Mouse (Mus musculus) limb, embryonic 14.5 days (tissue): Measurements from ENCODE around the gene Cep170. TPM values are rescaled to one million over a fixed set of nuclear protein-coding genes. Genes with fewer than 3 reads are reported as not detected.
A peak's percentile ranks its signal among the peaks of the same experiment; 100 is the strongest.

Source experiments
- ATAC-seq: fragments of 200-750 bp; cut with Nextera tagmentation; 2 replicates; pipeline ENCODE4 v1.8.0; 2017; ENCODE audit warnings: low read depth, moderate number of reproducible peaks, moderate TSS enrichment; ENCODE audit not compliant: low FRiP score
- DNase-seq: peaks from one replicate; pipeline ENCODE4 v3.0.0-alpha.2; 2015; ENCODE audit warnings: low spot score
- H3K27ac ChIP-seq: fragments of 300-500 bp; sonication (generic); replicated peaks from 2 replicates; pipeline ENCODE4 v1.5.1; 2014; ENCODE audit warnings: low read depth, mild to moderate bottlenecking, low read length, moderate library complexity, mixed read lengths
- H3K27me3 ChIP-seq: fragments of 300-500 bp; sonication (generic); 2 replicates; pipeline ENCODE4 v1.6.1; 2014; ENCODE audit warnings: low read length, mixed read lengths; ENCODE audit not compliant: control insufficient read depth, insufficient read depth
- H3K36me3 ChIP-seq: fragments of 300-500 bp; sonication (generic); 2 replicates; pipeline ENCODE4 v1.6.1; 2014; ENCODE audit warnings: mild to moderate bottlenecking, low read length, moderate library complexity, mixed read lengths; ENCODE audit not compliant: control insufficient read depth, insufficient read depth
- H3K4me1 ChIP-seq: fragments of 300-500 bp; sonication (generic); 2 replicates; pipeline ENCODE4 v1.6.1; 2014; ENCODE audit warnings: antibody characterized with exemption, low read length, mixed read lengths; ENCODE audit not compliant: control insufficient read depth, insufficient read depth
- H3K4me2 ChIP-seq: fragments of 300-500 bp; sonication (generic); replicated peaks from 2 replicates; pipeline ENCODE4 v1.6.1; 2014; ENCODE audit warnings: low read depth, mild to moderate bottlenecking, low read length, moderate library complexity; ENCODE audit not compliant: severe bottlenecking
- H3K4me3 ChIP-seq: fragments of 300-500 bp; sonication (generic); replicated peaks from 2 replicates; pipeline ENCODE4 v1.5.1; 2014; ENCODE audit warnings: low read length
- H3K9ac ChIP-seq: fragments of 300-500 bp; sonication (generic); 2 replicates; pipeline ENCODE4 v1.6.1; 2014; ENCODE audit warnings: mild to moderate bottlenecking, low read depth, low read length, moderate library complexity; ENCODE audit not compliant: severe bottlenecking
- H3K9me3 ChIP-seq: fragments of 300-500 bp; sonication (generic); 2 replicates; pipeline ENCODE4 v1.6.1; 2016; ENCODE audit warnings: low read length; ENCODE audit not compliant: control insufficient read depth
- POLR2A ChIP-seq: fragments of 200-500 bp; IDR thresholded peaks from 2 replicates; pipeline ENCODE4 v1.8.0; 2012; ENCODE audit warnings: inconsistent platforms, mild to moderate bottlenecking, moderate library complexity, borderline replicate concordance; ENCODE audit not compliant: insufficient read depth, insufficient read length; ENCODE audit errors: extremely low read depth
- WGBS: fragments of 180-500 bp; shearing (Covaris S2); extraction: QIAGEN DNeasy Blood & Tissue Kit; methylation state at CpG from one replicate; pipeline ENCODE4 v1.1.7; 2014; 5-methylcytosine and 5-hydroxymethylcytosine counted together
- polyA plus RNA-seq, 2 experiments: library from polyadenylated mRNA; depleted of rRNA in 1 of 2; stranded (reverse) in 1 of 2; unstranded in 1 of 2; fragments of >200 nt; fragmentation: Nextera tagmentation in 1 of 2; extraction: Ambion mirVana in 1 of 2; gene quantifications; 2 replicates each; pipeline versions ENCODE4 v1.2.1 to v1.2.3; 2012 to 2014

Gene Cep170
- polyA plus RNA-seq, 2 experiments, result 33.5 to 42.3 TPM

DNA sequence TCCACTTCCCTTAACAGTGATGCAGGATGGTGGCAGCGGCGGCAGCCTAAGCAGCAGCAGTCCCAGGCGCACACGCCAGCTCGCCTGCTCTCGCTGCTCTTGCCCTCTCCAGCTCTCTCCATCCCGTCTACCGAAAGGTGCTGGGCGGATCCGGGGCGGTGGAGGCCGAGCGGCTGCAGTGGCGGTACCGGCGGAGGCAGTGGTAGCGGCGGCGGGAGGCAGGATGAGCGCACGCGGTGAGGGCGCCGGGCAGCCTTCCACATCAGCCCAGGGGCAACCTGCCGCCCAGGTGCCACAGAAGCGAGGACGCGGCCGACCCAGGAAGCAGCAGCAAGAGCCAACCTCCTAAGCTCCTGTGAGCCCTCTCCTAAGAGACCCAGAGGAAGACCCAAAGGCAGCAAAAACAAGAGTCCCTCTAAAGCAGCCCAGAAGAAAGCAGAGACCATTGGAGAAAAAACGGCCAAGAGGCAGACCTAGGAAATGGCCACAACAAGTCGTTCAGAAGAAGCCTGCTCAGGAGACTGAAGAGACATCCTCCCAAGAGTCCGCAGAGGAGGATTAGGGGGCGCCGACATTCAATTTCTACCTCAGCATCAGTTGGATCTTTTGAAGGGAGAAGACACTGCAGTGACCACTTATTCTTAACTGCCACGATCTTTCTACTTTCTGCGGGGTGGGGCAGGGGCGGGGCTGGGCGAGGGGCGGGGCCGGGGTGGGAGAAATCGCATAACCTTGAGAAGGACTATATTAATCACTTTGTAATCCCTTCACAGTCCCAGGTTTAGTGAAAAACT is 21.8 kb upstream of the Cep170 start:
- peak overlapping the region; percentile 48 for H3K9ac ChIP-seq
- no peak for ATAC-seq
- no peak for DNase-seq
- TF ChIP-seq POLR2A, result no peak
- no peak overlapping the region for H3K27ac ChIP-seq
- H3K27me3 ChIP-seq, result no peaks in the 10 kb centered on the region
- peak overlapping the region; percentile 40 for H3K4me3 ChIP-seq
- no peaks in the 10 kb centered on the region for H3K9me3 ChIP-seq
- 4% methylated on average over 38 of the region's 41 CpGs for WGBS
- peaks cover 4% of the 10 kb centered on the region; the same call in 1 of the 2 replicates for H3K36me3 ChIP-seq
- H3K4me1 ChIP-seq, result peaks cover 6% of the 10 kb centered on the region; the same call in 1 of the 2 replicates
- peak overlapping the region; percentile 76 for H3K4me2 ChIP-seq

DNA sequence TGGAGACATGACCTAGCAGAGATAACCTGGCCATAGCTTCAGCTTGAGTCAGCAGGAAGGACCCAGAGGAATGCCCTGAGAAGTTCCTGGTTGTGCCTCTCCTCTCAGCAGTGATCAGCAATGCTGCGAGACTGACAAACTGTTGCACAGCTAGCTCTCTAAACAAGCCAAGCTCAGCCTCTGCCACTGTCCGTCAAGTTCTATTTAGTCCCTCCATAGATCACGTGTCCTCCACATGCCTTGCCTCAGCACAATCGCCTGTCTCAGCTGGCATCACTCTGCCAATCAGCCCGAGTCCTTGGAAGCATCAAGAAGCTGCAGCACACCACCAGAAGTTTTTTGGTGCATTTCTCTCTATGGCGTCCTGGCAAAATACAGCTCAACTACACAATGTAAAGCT is 21.0 kb upstream of the Cep170 start:
- Histone ChIP-seq H3K9me3 (no peaks in the 10 kb centered on the region), H3K4me1 (peaks cover 6% of the 10 kb centered on the region; the same call in 1 of the 2 replicates), H3K9ac (no peak overlapping the region), H3K27ac (no peak overlapping the region), H3K4me3 (no peak overlapping the region), H3K27me3 (no peaks in the 10 kb centered on the region), H3K36me3 (no peaks in the 10 kb centered on the region), H3K4me2 (peak overlapping the region; percentile 76)
- 60% methylated on average over 6 of the region's 6 CpGs for WGBS
- DNase-seq, result no peak
- ATAC-seq, result peak; percentile 47
- TF ChIP-seq POLR2A, result no peak

- H3K36me3 ChIP-seq, result peaks cover 5% of the 10 kb centered on the region
- H3K4me3 ChIP-seq, result no peak overlapping the region
- WGBS, result 70% methylated on average over 3 of the region's 3 CpGs
- ATAC-seq (no peak), DNase-seq (no peak)
- no peak for TF ChIP-seq POLR2A
- H3K27me3 ChIP-seq, result no peaks in the 10 kb centered on the region
- H3K9ac ChIP-seq, result no peak overlapping the region
- no peak overlapping the region for H3K27ac ChIP-seq
- no peaks in the 10 kb centered on the region for H3K9me3 ChIP-seq
- no peak overlapping the region for H3K4me2 ChIP-seq
- peaks cover 6% of the 10 kb centered on the region; the same call in 1 of the 2 replicates for H3K4me1 ChIP-seq
Measured at GRCm38 (mm10) chr1:176833948-176834347, 20.1 kb upstream of the Cep170 start.

GRCm38 (mm10) chr1:176833257-176833656 is 19.4 kb upstream of the Cep170 start:
- no peak for DNase-seq
- Histone ChIP-seq H3K9ac (no peak overlapping the region), H3K27me3 (no peaks in the 10 kb centered on the region), H3K9me3 (no peaks in the 10 kb centered on the region), H3K27ac (no peak overlapping the region), H3K4me2 (no peak overlapping the region), H3K36me3 (peaks cover 6% of the 10 kb centered on the region), H3K4me3 (no peak overlapping the region), H3K4me1 (peaks cover 6% of the 10 kb centered on the region; the same call in 1 of the 2 replicates)
- no peak for TF ChIP-seq POLR2A
- ATAC-seq, result no peak

GRCm38 (mm10) chr1:176832607-176833006 is 18.7 kb upstream of the Cep170 start:
- Histone ChIP-seq H3K4me2 (no peak overlapping the region), H3K27ac (no peak overlapping the region), H3K9ac (no peak overlapping the region), H3K36me3 (peaks cover 6% of the 10 kb centered on the region), H3K27me3 (no peaks in the 10 kb centered on the region), H3K4me3 (no peak overlapping the region), H3K9me3 (no peaks in the 10 kb centered on the region), H3K4me1 (peaks cover 6% of the 10 kb centered on the region; the same call in 1 of the 2 replicates)
- ATAC-seq, result no peak
- no peak for TF ChIP-seq POLR2A
- no peak for DNase-seq
- WGBS, result 86% methylated on average over 8 of the region's 8 CpGs

GRCm38 (mm10) chr1:176832071-176832470 is 18.2 kb upstream of the Cep170 start:
- Histone ChIP-seq H3K36me3 (peaks cover 6% of the 10 kb centered on the region), H3K4me3 (no peak overlapping the region), H3K4me1 (peaks cover 6% of the 10 kb centered on the region; the same call in 1 of the 2 replicates), H3K4me2 (no peak overlapping the region), H3K27me3 (no peaks in the 10 kb centered on the region), H3K9me3 (no peaks in the 10 kb centered on the region), H3K27ac (no peak overlapping the region), H3K9ac (no peak overlapping the region)
- ATAC-seq (no peak), DNase-seq (no peak)
- TF ChIP-seq POLR2A, result no peak
- WGBS, result 88% methylated on average over 2 of the region's 2 CpGs
